Mouse (Mus musculus): ENCODE measurements around the gene Rpl23a.

The Rpl23a gene

GRCm38 (mm10) chr11:78183884-78184514 lies 615 bp upstream of the Rpl23a start:
- DNase-seq: no peak

- DNase-seq: no peak
These were observed 934 bp downstream of the Rpl23a start for GRCm38 (mm10) chr11:78182450-78182849.

GRCm38 (mm10) chr11:78181830-78182357 lies 1.5 kb downstream of the Rpl23a start:
- no peak for DNase-seq

- DNase-seq: no peak
These were observed 3.2 kb downstream of the Rpl23a start for GRCm38 (mm10) chr11:78180081-78180761.

- DNase-seq: no peak
These were observed 3.9 kb downstream of the Rpl23a start for GRCm38 (mm10) chr11:78179438-78179999.

- DNase-seq: peak; percentile 42 to 48
These were observed 4.4 kb downstream of the Rpl23a start for GRCm38 (mm10) chr11:78178859-78179437.

GRCm38 (mm10) chr11:78177903-78178858 lies 5.2 kb downstream of the Rpl23a start:
- DNase-seq: peak; percentile 90 to 93

- no peak for DNase-seq
These were observed 5.9 kb downstream of the Rpl23a start for GRCm38 (mm10) chr11:78177437-78177836.

GRCm38 (mm10) chr11:78176905-78177331 lies 6.5 kb downstream of the Rpl23a start:
- DNase-seq: no peak

- DNase-seq: peak; percentile 68 to 73
These were observed 7.0 kb downstream of the Rpl23a start, which contains the start of the genes Nek8 and Tlcd1 for GRCm38 (mm10) chr11:78176402-78176862. Gene Nek8 (minus strand): TSS chr11:78176675. Gene Tlcd1 (plus strand): TSS chr11:78176711.

- DNase-seq: no peak
These were observed 7.5 kb downstream of the Rpl23a start for GRCm38 (mm10) chr11:78175771-78176401.

- no peak for DNase-seq
These were observed 8.9 kb downstream of the Rpl23a start for GRCm38 (mm10) chr11:78174506-78174905.

- DNase-seq: no peak
These were observed 10.5 kb downstream of the Rpl23a start for GRCm38 (mm10) chr11:78172748-78173383.

- DNase-seq: no peak
These were observed 11.2 kb downstream of the Rpl23a start for GRCm38 (mm10) chr11:78172034-78172747.

GRCm38 (mm10) chr11:78171328-78171727 lies 12.1 kb downstream of the Rpl23a start:
- no peak for DNase-seq

- DNase-seq: no peak
These were observed 13.1 kb downstream of the Rpl23a start for GRCm38 (mm10) chr11:78170306-78170705.

- DNase-seq: no peak
These were observed 14.6 kb downstream of the Rpl23a start for GRCm38 (mm10) chr11:78168541-78169468.

GRCm38 (mm10) chr11:78167257-78167959 lies 16.0 kb downstream of the Rpl23a start:
- no peak for DNase-seq
